In genomic region chr12:89436519-89436918, GRCm38 (mm10) we compare ENCODE assay signal across 20 mouse cellular contexts.
"Had no signal": no experiment of that assay in that cellular context is flagged by ENCODE, and none has a peak within 500 bp of the region (broad histone marks: within the 10 kb centered on the region; RNA-seq: fewer than 3 reads in every experiment).

No protein-coding gene starts in this region.

- ATAC-seq: liver, postnatal 0 days; midbrain, embryonic 13.5 days; midbrain, embryonic 16.5 days had no signal

- H3K4me1 ChIP-seq: limb, embryonic 12.5 days; limb, embryonic 15.5 days; megakaryocyte, embryonic 14.5 days; midbrain, embryonic 10.5 days; midbrain, embryonic 13.5 days; neural tube, embryonic 13.5 days; stomach, embryonic 15.5 days had no signal

- H3K4me3 ChIP-seq: limb, embryonic 12.5 days; limb, embryonic 15.5 days; megakaryocyte, embryonic 14.5 days; midbrain, embryonic 10.5 days; midbrain, embryonic 13.5 days; myocyte; neural tube, embryonic 13.5 days; stomach, embryonic 15.5 days had no signal

- DNase-seq: kidney, adult 8-10 months; kidney, postnatal 10 days; kidney, postnatal 4 days; left cerebral cortex, postnatal 4 days; liver, postnatal 0 days; retina, postnatal 1 day; right cerebral cortex, postnatal 25 days; spleen, adult 18-20 months; thymus, postnatal 36 days had no signal

- H3K36me3 ChIP-seq: limb, embryonic 12.5 days; limb, embryonic 15.5 days; midbrain, embryonic 10.5 days; midbrain, embryonic 13.5 days; neural tube, embryonic 13.5 days; stomach, embryonic 15.5 days had no signal

- H3K9me3 ChIP-seq: limb, embryonic 12.5 days; limb, embryonic 15.5 days; megakaryocyte, embryonic 14.5 days; midbrain, embryonic 10.5 days; midbrain, embryonic 13.5 days; neural tube, embryonic 13.5 days; stomach, embryonic 15.5 days had no signal

- H3K27me3 ChIP-seq: limb, embryonic 12.5 days; limb, embryonic 15.5 days; megakaryocyte, embryonic 14.5 days; midbrain, embryonic 13.5 days; neural tube, embryonic 13.5 days; stomach, embryonic 15.5 days had no signal

- H3K4me2 ChIP-seq: limb, embryonic 12.5 days; limb, embryonic 15.5 days; liver, embryonic 11.5 days; midbrain, embryonic 13.5 days; neural tube, embryonic 13.5 days; stomach, embryonic 15.5 days had no signal

- H3K27ac ChIP-seq: limb, embryonic 12.5 days; limb, embryonic 15.5 days; liver, embryonic 14.5 days; midbrain, embryonic 10.5 days; midbrain, embryonic 13.5 days; neural tube, embryonic 13.5 days; stomach, embryonic 15.5 days had no signal

- H3K9ac ChIP-seq: limb, embryonic 12.5 days; limb, embryonic 15.5 days; liver, embryonic 14.5 days; liver, postnatal 0 days; midbrain, embryonic 13.5 days; neural tube, embryonic 13.5 days; stomach, embryonic 15.5 days had no signal
